Mouse (Mus musculus) embryo, embryonic 10.5 days (tissue): Measurements from ENCODE around the gene Srgap2.

Experiments used
- DNase-seq: peaks from one replicate; pipeline ENCODE4 v3.0.0-alpha.2; 2015; ENCODE audit warnings: low spot score

Gene Srgap2

GRCm38 (mm10) chr1:131527281-131528080, at the start of gene Srgap2, which contains the start of gene Fam72a:
Gene Srgap2, minus strand, starts transcription at chr1:131527352.
Gene Fam72a, plus strand, starts transcription at chr1:131527903.
- DNase-seq: peak; percentile 99

GRCm38 (mm10) chr1:131573721-131574120, 46.6 kb upstream of the Srgap2 start:
- peak; percentile 56 for DNase-seq

GRCm38 (mm10) chr1:131570391-131570790, 43.2 kb upstream of the Srgap2 start:
- DNase-seq: no peak

- no peak for DNase-seq
These were observed 42.6 kb upstream of the Srgap2 start for GRCm38 (mm10) chr1:131569721-131570120.

GRCm38 (mm10) chr1:131566056-131566455, 38.9 kb upstream of the Srgap2 start:
- peak; percentile 58 for DNase-seq

GRCm38 (mm10) chr1:131562081-131562480, 34.9 kb upstream of the Srgap2 start:
- DNase-seq: no peak

GRCm38 (mm10) chr1:131560500-131560899, 33.3 kb upstream of the Srgap2 start:
- DNase-seq: no peak

- peak; percentile 92 for DNase-seq
These were observed 28.1 kb upstream of the Srgap2 start for GRCm38 (mm10) chr1:131555042-131555812.

GRCm38 (mm10) chr1:131553428-131553827, 26.3 kb upstream of the Srgap2 start:
- no peak for DNase-seq

- no peak for DNase-seq
These were observed 24.8 kb upstream of the Srgap2 start for GRCm38 (mm10) chr1:131551956-131552355.

GRCm38 (mm10) chr1:131548494-131549365, 21.6 kb upstream of the Srgap2 start:
- DNase-seq: peak; percentile 68

GRCm38 (mm10) chr1:131546798-131547690, 19.9 kb upstream of the Srgap2 start:
- DNase-seq: no peak

GRCm38 (mm10) chr1:131543886-131544565, 16.9 kb upstream of the Srgap2 start:
- DNase-seq: no peak

GRCm38 (mm10) chr1:131541903-131542302, 14.8 kb upstream of the Srgap2 start:
- no peak for DNase-seq

- DNase-seq: no peak
These were observed 14.3 kb upstream of the Srgap2 start for GRCm38 (mm10) chr1:131541431-131541830.

GRCm38 (mm10) chr1:131540795-131541194, 13.6 kb upstream of the Srgap2 start:
- no peak for DNase-seq

GRCm38 (mm10) chr1:131539771-131540170, 12.6 kb upstream of the Srgap2 start:
- no peak for DNase-seq

GRCm38 (mm10) chr1:131528561-131529166, 1.5 kb upstream of the Srgap2 start:
- DNase-seq: peak; percentile 56

- peak; percentile 74 for DNase-seq
These were observed 942 bp upstream of the Srgap2 start for GRCm38 (mm10) chr1:131528081-131528507.
